Mouse (Mus musculus): ENCODE data around the gene Atp8a2. TPM values are rescaled to one million over a fixed set of nuclear protein-coding genes. Genes with fewer than 3 reads are reported as not detected.
"Not testable (repeated sequence)": the region's sequence is repeated elsewhere in the genome, so short reads cannot be mapped to it uniquely, and the experiment has no call there.

Gene Atp8a2
- polyA plus RNA-seq, 1 experiment from 2014 or later, result 10.3 TPM

GRCm38 (mm10) chr14:59820115-59820419, 376.9 kb downstream of the Atp8a2 start:
- H3K9me3 ChIP-seq (ENCODE audit: control insufficient read depth, low read length), result no peaks in the 10 kb centered on the region
- no peaks in the 10 kb centered on the region for H3K27me3 ChIP-seq (ENCODE audit: control insufficient read depth, insufficient read depth, low read length)
- no peak overlapping the region for H3K27ac ChIP-seq (ENCODE audit: low read depth, low read length)
- H3K4me3 ChIP-seq (ENCODE audit: low read depth, low read length), result no peak overlapping the region
- ATAC-seq (ENCODE audit: low FRiP score) (no peak), DNase-seq (ENCODE audit: low spot score) (no peak)
- 61% methylated on average over 3 of the region's 3 CpGs for WGBS
- H3K9ac ChIP-seq (ENCODE audit: low read depth, low read length), result no peak overlapping the region
- H3K4me1 ChIP-seq (replicated peaks; ENCODE audit: control insufficient read depth, insufficient read depth, low read length), result no peaks in the 10 kb centered on the region
- no peak overlapping the region for H3K4me2 ChIP-seq (replicated peaks; ENCODE audit: low read depth, low read length)
- no peaks in the 10 kb centered on the region for H3K36me3 ChIP-seq (ENCODE audit: control insufficient read depth, insufficient read depth, low read length)

- H3K4me3 ChIP-seq (ENCODE audit: low read depth, low read length), result no peak overlapping the region
- H3K4me2 ChIP-seq (replicated peaks; ENCODE audit: low read depth, low read length), result no peak overlapping the region
- H3K27ac ChIP-seq (ENCODE audit: low read depth, low read length), result no peak overlapping the region
- ATAC-seq (ENCODE audit: low FRiP score) (no peak), DNase-seq (ENCODE audit: low spot score) (no peak)
- no peaks in the 10 kb centered on the region for H3K9me3 ChIP-seq (ENCODE audit: control insufficient read depth, low read length)
- H3K4me1 ChIP-seq (replicated peaks; ENCODE audit: control insufficient read depth, insufficient read depth, low read length), result no peaks in the 10 kb centered on the region
- no peaks in the 10 kb centered on the region for H3K27me3 ChIP-seq (ENCODE audit: control insufficient read depth, insufficient read depth, low read length)
- H3K9ac ChIP-seq (ENCODE audit: low read depth, low read length), result no peak overlapping the region
- no peaks in the 10 kb centered on the region for H3K36me3 ChIP-seq (ENCODE audit: control insufficient read depth, insufficient read depth, low read length)
- 77% methylated on average over 5 of the region's 5 CpGs for WGBS
Observed at GRCm38 (mm10) chr14:59819215-59820114, 377.5 kb downstream of the Atp8a2 start.

- H3K9ac ChIP-seq (ENCODE audit: low read depth, low read length); H3K4me2 ChIP-seq (replicated peaks; ENCODE audit: low read depth, low read length); H3K27ac ChIP-seq (ENCODE audit: low read depth, low read length); H3K9me3 ChIP-seq (ENCODE audit: control insufficient read depth, low read length); ATAC-seq (ENCODE audit: low FRiP score); H3K36me3 ChIP-seq (ENCODE audit: control insufficient read depth, insufficient read depth, low read length); H3K4me3 ChIP-seq (ENCODE audit: low read depth, low read length); H3K4me1 ChIP-seq (replicated peaks; ENCODE audit: control insufficient read depth, insufficient read depth, low read length); DNase-seq (ENCODE audit: low spot score); H3K27me3 ChIP-seq (ENCODE audit: control insufficient read depth, insufficient read depth, low read length): not testable (repeated sequence)
- WGBS, result 87% methylated on average over 2 of the region's 2 CpGs
Observed at GRCm38 (mm10) chr14:59810316-59810715, 386.7 kb downstream of the Atp8a2 start.

- Histone ChIP-seq H3K4me2 (replicated peaks; ENCODE audit: low read depth, low read length) (no peak overlapping the region), H3K4me1 (replicated peaks; ENCODE audit: control insufficient read depth, insufficient read depth, low read length) (no peaks in the 10 kb centered on the region), H3K36me3 (ENCODE audit: control insufficient read depth, insufficient read depth, low read length) (no peaks in the 10 kb centered on the region), H3K27ac (ENCODE audit: low read depth, low read length) (no peak overlapping the region), H3K27me3 (ENCODE audit: control insufficient read depth, insufficient read depth, low read length) (no peaks in the 10 kb centered on the region), H3K9me3 (ENCODE audit: control insufficient read depth, low read length) (no peaks in the 10 kb centered on the region), H3K4me3 (ENCODE audit: low read depth, low read length) (no peak overlapping the region), H3K9ac (ENCODE audit: low read depth, low read length) (no peak overlapping the region)
- 83% methylated on average over 4 of the region's 4 CpGs for WGBS
- DNase-seq (ENCODE audit: low spot score) (no peak), ATAC-seq (ENCODE audit: low FRiP score) (no peak)
Observed at GRCm38 (mm10) chr14:59809790-59810189, 387.2 kb downstream of the Atp8a2 start.

- 76% methylated on average over 7 of the region's 7 CpGs for WGBS
- H3K4me2 ChIP-seq (replicated peaks; ENCODE audit: low read depth, low read length), result no peak overlapping the region
- ATAC-seq (ENCODE audit: low FRiP score) (no peak), DNase-seq (ENCODE audit: low spot score) (no peak)
- H3K36me3 ChIP-seq (ENCODE audit: control insufficient read depth, insufficient read depth, low read length), result no peaks in the 10 kb centered on the region
- no peaks in the 10 kb centered on the region for H3K9me3 ChIP-seq (ENCODE audit: control insufficient read depth, low read length)
- H3K4me3 ChIP-seq (ENCODE audit: low read depth, low read length), result no peak overlapping the region
- H3K4me1 ChIP-seq (replicated peaks; ENCODE audit: control insufficient read depth, insufficient read depth, low read length), result no peaks in the 10 kb centered on the region
- H3K27ac ChIP-seq (ENCODE audit: low read depth, low read length), result no peak overlapping the region
- no peaks in the 10 kb centered on the region for H3K27me3 ChIP-seq (ENCODE audit: control insufficient read depth, insufficient read depth, low read length)
- H3K9ac ChIP-seq (ENCODE audit: low read depth, low read length), result no peak overlapping the region
Observed at GRCm38 (mm10) chr14:59807528-59808300, 389.3 kb downstream of the Atp8a2 start.

- H3K9me3 ChIP-seq (ENCODE audit: control insufficient read depth, low read length), result no peaks in the 10 kb centered on the region
- H3K4me1 ChIP-seq (replicated peaks; ENCODE audit: control insufficient read depth, insufficient read depth, low read length), result no peaks in the 10 kb centered on the region
- ATAC-seq (ENCODE audit: low FRiP score) (no peak), DNase-seq (ENCODE audit: low spot score) (no peak)
- H3K27me3 ChIP-seq (ENCODE audit: control insufficient read depth, insufficient read depth, low read length), result no peaks in the 10 kb centered on the region
- H3K9ac ChIP-seq (ENCODE audit: low read depth, low read length), result no peak overlapping the region
- H3K36me3 ChIP-seq (ENCODE audit: control insufficient read depth, insufficient read depth, low read length), result no peaks in the 10 kb centered on the region
- H3K27ac ChIP-seq (ENCODE audit: low read depth, low read length), result no peak overlapping the region
- H3K4me2 ChIP-seq (replicated peaks; ENCODE audit: low read depth, low read length), result no peak overlapping the region
- H3K4me3 ChIP-seq (ENCODE audit: low read depth, low read length), result no peak overlapping the region
- 61% methylated on average over 4 of the region's 4 CpGs for WGBS
Observed at GRCm38 (mm10) chr14:59806910-59807309, 390.1 kb downstream of the Atp8a2 start.

GRCm38 (mm10) chr14:59806159-59806558, 390.8 kb downstream of the Atp8a2 start:
- Histone ChIP-seq H3K9me3 (ENCODE audit: control insufficient read depth, low read length) (no peaks in the 10 kb centered on the region), H3K36me3 (ENCODE audit: control insufficient read depth, insufficient read depth, low read length) (no peaks in the 10 kb centered on the region), H3K27me3 (ENCODE audit: control insufficient read depth, insufficient read depth, low read length) (no peaks in the 10 kb centered on the region), H3K27ac (ENCODE audit: low read depth, low read length) (no peak overlapping the region), H3K4me1 (replicated peaks; ENCODE audit: control insufficient read depth, insufficient read depth, low read length) (no peaks in the 10 kb centered on the region), H3K9ac (ENCODE audit: low read depth, low read length) (no peak overlapping the region), H3K4me3 (ENCODE audit: low read depth, low read length) (no peak overlapping the region), H3K4me2 (replicated peaks; ENCODE audit: low read depth, low read length) (no peak overlapping the region)
- DNase-seq (ENCODE audit: low spot score), result no peak
- no peak for ATAC-seq (ENCODE audit: low FRiP score)
- 63% methylated on average over 4 of the region's 4 CpGs for WGBS

GRCm38 (mm10) chr14:59805683-59806082, 391.3 kb downstream of the Atp8a2 start:
- Histone ChIP-seq H3K27ac (ENCODE audit: low read depth, low read length) (no peak overlapping the region), H3K4me2 (replicated peaks; ENCODE audit: low read depth, low read length) (no peak overlapping the region), H3K9me3 (ENCODE audit: control insufficient read depth, low read length) (no peaks in the 10 kb centered on the region), H3K9ac (ENCODE audit: low read depth, low read length) (no peak overlapping the region), H3K36me3 (ENCODE audit: control insufficient read depth, insufficient read depth, low read length) (no peaks in the 10 kb centered on the region), H3K4me3 (ENCODE audit: low read depth, low read length) (no peak overlapping the region), H3K27me3 (ENCODE audit: control insufficient read depth, insufficient read depth, low read length) (no peaks in the 10 kb centered on the region), H3K4me1 (replicated peaks; ENCODE audit: control insufficient read depth, insufficient read depth, low read length) (no peaks in the 10 kb centered on the region)
- WGBS, result 67% methylated on average over 7 of the region's 7 CpGs
- no peak for DNase-seq (ENCODE audit: low spot score)
- ATAC-seq (ENCODE audit: low FRiP score), result no peak
